8 mouse cellular contexts compared by ENCODE assay signal in genomic region chr3:93446128-93446755, GRCm38 (mm10). TPM values are rescaled to one million over a fixed set of nuclear protein-coding genes. Genes with fewer than 3 reads are reported as not detected.
A peak's percentile ranks its signal among the peaks of the same experiment; 100 is the strongest.
DNase-seq lines count a peak whose midpoint lies in the region; ATAC-seq and TF ChIP-seq lines count a peak whose summit lies in the region.

No protein-coding gene starts in this region.

- H3K36me3 ChIP-seq in forebrain, embryonic 15.5 days, result no peaks in the 10 kb centered on the region
- H3K36me3 ChIP-seq in liver, embryonic 14.5 days (replicated peaks; ENCODE audit: control insufficient read depth, insufficient read depth, low read depth), result no peaks in the 10 kb centered on the region
- H3K36me3 ChIP-seq in neural tube, embryonic 14.5 days (ENCODE audit: control insufficient read depth, insufficient read depth, low read length), result no peaks in the 10 kb centered on the region

- peak overlapping the region; percentile 57 for H3K4me3 ChIP-seq in brown adipose tissue, adult 24 weeks (ENCODE audit: insufficient read depth, low read depth, low read length)
- H3K4me3 ChIP-seq in forebrain, embryonic 15.5 days, result peak overlapping the region; percentile 53
- H3K4me3 ChIP-seq in liver, embryonic 14.5 days (ENCODE audit: insufficient read depth in 1 of 2, low read depth in 2 of 2, low read length in 2 of 2), result peak overlapping the region; percentile 11 to 37
- H3K4me3 ChIP-seq in neural tube, embryonic 14.5 days (ENCODE audit: low read depth, low read length), result peak overlapping the region; percentile 48

- peak overlapping the region; percentile 79 for H3K4me2 ChIP-seq in forebrain, embryonic 15.5 days (replicated peaks)
- peak overlapping the region; percentile 40 for H3K4me2 ChIP-seq in liver, embryonic 14.5 days (ENCODE audit: low read depth)
- H3K4me2 ChIP-seq in neural tube, embryonic 14.5 days (ENCODE audit: low read depth, low read length), result peak overlapping the region; percentile 82

- H3K27me3 ChIP-seq in forebrain, embryonic 15.5 days, result peaks cover 33% of the 10 kb centered on the region
- peaks cover 59% of the 10 kb centered on the region for H3K27me3 ChIP-seq in liver, embryonic 14.5 days (ENCODE audit: control insufficient read depth, insufficient read depth, low read length)
- H3K27me3 ChIP-seq in neural tube, embryonic 14.5 days (ENCODE audit: control insufficient read depth, insufficient read depth, low read length), result peaks cover 13% of the 10 kb centered on the region

- H3K9me3 ChIP-seq in forebrain, embryonic 15.5 days, result no peaks in the 10 kb centered on the region
- H3K9me3 ChIP-seq in liver, embryonic 14.5 days (ENCODE audit: control insufficient read depth, low read length), result no peaks in the 10 kb centered on the region
- no peaks in the 10 kb centered on the region for H3K9me3 ChIP-seq in neural tube, embryonic 14.5 days (ENCODE audit: control insufficient read depth, low read length)

- H3K27ac ChIP-seq in brown adipose tissue, adult 24 weeks (replicated peaks; ENCODE audit: low read depth, low read length), result no peak overlapping the region
- no peak overlapping the region for H3K27ac ChIP-seq in forebrain, embryonic 15.5 days (replicated peaks)
- no peak overlapping the region for H3K27ac ChIP-seq in liver, embryonic 14.5 days
- H3K27ac ChIP-seq in neural tube, embryonic 14.5 days (ENCODE audit: low read depth, low read length), result no peak overlapping the region

- TF ChIP-seq EP300 in liver, embryonic 14.5 days (IDR thresholded peaks at IDR 0.05; ENCODE audit: low read depth), result no peak

- peak; percentile 18 for DNase-seq in CD4-positive, CD25-positive, alpha-beta regulatory T cell, adult 2 months (ENCODE audit: low read depth, low spot score)
- DNase-seq in kidney, adult 18-20 months, result peak; percentile 51
- DNase-seq in liver, embryonic 14.5 days (ENCODE audit: low read depth in 3 of 3, low spot score in 3 of 3), result no peak

- H3K4me1 ChIP-seq in brown adipose tissue, adult 24 weeks (ENCODE audit: control insufficient read depth, insufficient read depth, insufficient read length, low read length), result peaks cover 11% of the 10 kb centered on the region
- peaks cover 34% of the 10 kb centered on the region for H3K4me1 ChIP-seq in forebrain, embryonic 15.5 days
- H3K4me1 ChIP-seq in liver, embryonic 14.5 days (replicated peaks; ENCODE audit: control insufficient read depth in 2 of 2, insufficient read depth in 2 of 2, low read length in 1 of 2), result no peaks in the 10 kb centered on the region
- H3K4me1 ChIP-seq in neural tube, embryonic 14.5 days (ENCODE audit: control insufficient read depth, insufficient read depth, low read length), result 0 out of 2 replicates have a peak, but pooled peaks cover 4% of the 10 kb centered on the region

- H3K9ac ChIP-seq in forebrain, embryonic 15.5 days (replicated peaks), result peak overlapping the region; percentile 19
- H3K9ac ChIP-seq in liver, embryonic 14.5 days (replicated peaks), result no peak overlapping the region
- 0 out of 2 replicates have a peak overlapping the region, but pooled peaks have one; percentile 28 for H3K9ac ChIP-seq in neural tube, embryonic 14.5 days (replicated peaks; ENCODE audit: low read depth, low read length)

- under 1% methylated on average over 54 of the region's 54 CpGs for WGBS in forebrain, embryonic 15.5 days
- 1% methylated on average over 54 of the region's 54 CpGs for WGBS in liver, embryonic 14.5 days (ENCODE audit: insufficient replicate concordance)
- WGBS in neural tube, embryonic 14.5 days, result under 1% methylated on average over 54 of the region's 54 CpGs

- TF ChIP-seq CTCF in liver, embryonic 14.5 days (IDR thresholded peaks at IDR 0.05; ENCODE audit: low read depth), result no peak

- ATAC-seq in CD4-positive, CD25-positive, alpha-beta regulatory T cell, adult 4 months, result no peak
- no peak for ATAC-seq in forebrain, embryonic 15.5 days (replicated peaks)
- ATAC-seq in liver, embryonic 14.5 days (ENCODE audit: insufficient read depth), result no peak
- no peak for ATAC-seq in neural tube, embryonic 14.5 days (ENCODE audit: low read depth)
- ATAC-seq in megakaryocyte progenitor cell, adult 5-6 weeks (replicated peaks; ENCODE audit: poor library complexity), result no peak

RNA-seq across cellular contexts. Expression of gene Tchh, which starts 4.1 kb away (rescaled TPM):
- polyA plus RNA-seq in CD4-positive, CD25-positive, alpha-beta regulatory T cell, adult 4 months (2017; shearing (Covaris generic)), result not detected
- 0.33 TPM in 1 of 2 replicates, not detected in the other for polyA plus RNA-seq in brown adipose tissue, adult 24 weeks (2012; ENCODE audit: insufficient read depth, insufficient read length, missing spikeins)
- 0.52 and 0.74 TPM in 2 replicates for polyA plus RNA-seq in forebrain, embryonic 15.5 days (2015; fragmentation: Nextera tagmentation; extraction: Ambion mirVana)
- polyA plus RNA-seq in liver, embryonic 14.5 days (2012; rRNA removed), result 0.04 TPM in 1 of 2 replicates, not detected in the other
- polyA plus RNA-seq in liver, embryonic 14.5 days (2014; fragmentation: Nextera tagmentation; extraction: Ambion mirVana), result 0.04 and 0.11 TPM in 2 replicates
- polyA plus RNA-seq in neural tube, embryonic 14.5 days (2014; fragmentation: Nextera tagmentation; extraction: Ambion mirVana), result 1.3 and 1.4 TPM in 2 replicates
- 0.20 and 0.24 TPM in 2 replicates for total RNA-seq in megakaryocyte progenitor cell, adult 5-6 weeks (2015)
- 0.10 TPM in 1 of 2 replicates, not detected in the other for total RNA-seq in megakaryocyte progenitor cell, adult 5-6 weeks (2017)

RNA-seq across cellular contexts. Expression of gene Tchhl1, which starts 22.3 kb away (rescaled TPM):
- polyA plus RNA-seq in CD4-positive, CD25-positive, alpha-beta regulatory T cell, adult 4 months (2017; shearing (Covaris generic)), result not detected
- not detected in 2 replicates for polyA plus RNA-seq in brown adipose tissue, adult 24 weeks (2012; ENCODE audit: insufficient read depth, insufficient read length, missing spikeins)
- polyA plus RNA-seq in forebrain, embryonic 15.5 days (2015; fragmentation: Nextera tagmentation; extraction: Ambion mirVana), result not detected in 2 replicates
- polyA plus RNA-seq in liver, embryonic 14.5 days (2012; rRNA removed), result not detected in 2 replicates
- polyA plus RNA-seq in liver, embryonic 14.5 days (2014; fragmentation: Nextera tagmentation; extraction: Ambion mirVana), result not detected in 2 replicates
- 0.13 TPM in 1 of 2 replicates, not detected in the other for polyA plus RNA-seq in neural tube, embryonic 14.5 days (2014; fragmentation: Nextera tagmentation; extraction: Ambion mirVana)
- not detected in 2 replicates for total RNA-seq in megakaryocyte progenitor cell, adult 5-6 weeks (2015)
- not detected in 2 replicates for total RNA-seq in megakaryocyte progenitor cell, adult 5-6 weeks (2017)

RNA-seq across cellular contexts. Expression of gene Rptn, which starts 52.7 kb away (rescaled TPM):
- not detected for polyA plus RNA-seq in CD4-positive, CD25-positive, alpha-beta regulatory T cell, adult 4 months (2017; shearing (Covaris generic))
- not detected in 2 replicates for polyA plus RNA-seq in brown adipose tissue, adult 24 weeks (2012; ENCODE audit: insufficient read depth, insufficient read length, missing spikeins)
- not detected in 2 replicates for polyA plus RNA-seq in forebrain, embryonic 15.5 days (2015; fragmentation: Nextera tagmentation; extraction: Ambion mirVana)
- polyA plus RNA-seq in liver, embryonic 14.5 days (2012; rRNA removed), result 0.01 TPM in 2 replicates
- not detected in 2 replicates for polyA plus RNA-seq in liver, embryonic 14.5 days (2014; fragmentation: Nextera tagmentation; extraction: Ambion mirVana)
- not detected in 2 replicates for polyA plus RNA-seq in neural tube, embryonic 14.5 days (2014; fragmentation: Nextera tagmentation; extraction: Ambion mirVana)
- not detected in 2 replicates for total RNA-seq in megakaryocyte progenitor cell, adult 5-6 weeks (2015)
- total RNA-seq in megakaryocyte progenitor cell, adult 5-6 weeks (2017), result not detected in 2 replicates

Comparison
In these comparisons a context has a peak if more than half of its experiments do, and no peak if none do; other contexts are left out.
1. DNase-seq: peak in CD4-positive, CD25-positive, alpha-beta regulatory T cell, adult 2 months (single experiment) and kidney, adult 18-20 months (single experiment); none in liver, embryonic 14.5 days (0 of 3).
2. Peak in every context shown above with its lines, with median percentiles within 50 percentile points of each other: H3K4me3 ChIP-seq and H3K4me2 ChIP-seq.